In the genomic region with DNA sequence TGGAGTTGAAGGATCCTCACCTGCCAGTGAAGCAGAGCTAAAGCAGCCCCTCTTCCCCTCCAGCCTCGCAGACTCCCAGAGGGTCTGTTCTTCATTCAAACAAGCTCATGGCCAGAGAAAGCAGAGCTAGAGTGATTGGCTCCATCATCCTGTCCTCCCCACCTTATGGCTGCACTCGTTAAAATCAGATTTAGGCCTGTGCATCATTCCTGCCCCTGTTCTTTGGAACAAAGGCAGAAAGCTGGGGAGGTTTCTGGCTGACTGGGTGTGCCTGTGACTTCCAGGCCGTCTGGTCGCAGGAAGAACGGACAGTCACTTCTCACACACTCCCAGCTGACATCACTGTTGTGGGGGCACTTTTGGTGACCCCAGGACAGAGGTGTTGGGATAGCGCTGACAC, we compare ENCODE assay signal across 9 mouse cellular contexts. TPM values are rescaled to one million over a fixed set of nuclear protein-coding genes. Genes with fewer than 3 reads are reported as not detected.
DNase-seq lines count a peak whose midpoint lies in the region; ATAC-seq and TF ChIP-seq lines count a peak whose summit lies in the region.
"Had no signal": no experiment of that assay in that cellular context is flagged by ENCODE, and none has a peak within 500 bp of the region (broad histone marks: within the 10 kb centered on the region; RNA-seq: fewer than 3 reads in every experiment).

No protein-coding gene starts in this region.

- H3K36me3 ChIP-seq in lung, embryonic 14.5 days (ENCODE audit: insufficient read depth) = no peaks in the 10 kb centered on the region; the same call in 1 of the 2 replicates
- peaks cover 38% of the 10 kb centered on the region for H3K36me3 ChIP-seq in forebrain, postnatal 0 days (ENCODE audit: insufficient read depth)
- no peaks in the 10 kb centered on the region for H3K36me3 ChIP-seq in liver, embryonic 15.5 days (replicated peaks)
- H3K36me3 ChIP-seq in stomach, embryonic 14.5 days (ENCODE audit: control insufficient read depth, insufficient read depth, low read length) = no peaks in the 10 kb centered on the region
- H3K36me3 ChIP-seq in heart, embryonic 11.5 days (ENCODE audit: control insufficient read depth, insufficient read depth, low read length) = no peaks in the 10 kb centered on the region
- H3K36me3 ChIP-seq: G1E had no signal

- H3K9ac ChIP-seq in lung, embryonic 14.5 days = no peak overlapping the region; the same call in 1 of the 2 replicates
- peak overlapping the region; percentile 91 for H3K9ac ChIP-seq in forebrain, postnatal 0 days
- 0 out of 2 replicates have a peak overlapping the region, but pooled peaks have one; percentile 8 for H3K9ac ChIP-seq in liver, embryonic 15.5 days
- 0 out of 2 replicates have a peak overlapping the region, but pooled peaks have one; percentile 14 for H3K9ac ChIP-seq in stomach, embryonic 14.5 days (replicated peaks; ENCODE audit: low read depth, low read length)
- no peak overlapping the region for H3K9ac ChIP-seq in heart, embryonic 11.5 days (ENCODE audit: low read depth, low read length)

- H3K27ac ChIP-seq in lung, embryonic 14.5 days (ENCODE audit: low read depth) = peak overlapping the region; percentile 37
- H3K27ac ChIP-seq in forebrain, postnatal 0 days (ENCODE audit: low read depth, low read length) = peak overlapping the region; percentile 99
- peak overlapping the region; percentile 77 for H3K27ac ChIP-seq in liver, embryonic 15.5 days (replicated peaks)
- peak overlapping the region; percentile 72; the same call in 1 of the 2 replicates for H3K27ac ChIP-seq in stomach, embryonic 14.5 days (ENCODE audit: low read length)
- no peak overlapping the region for H3K27ac ChIP-seq in heart, embryonic 11.5 days (ENCODE audit: low read depth, low read length)

- H3K4me1 ChIP-seq in lung, embryonic 14.5 days (ENCODE audit: insufficient read depth) = peaks cover 15% of the 10 kb centered on the region
- H3K4me1 ChIP-seq in lung, adult 2 months (ENCODE audit: control insufficient read depth, insufficient read depth, low read length) = no peaks in the 10 kb centered on the region
- peaks cover 24% of the 10 kb centered on the region for H3K4me1 ChIP-seq in forebrain, postnatal 0 days (ENCODE audit: insufficient read depth)
- H3K4me1 ChIP-seq in liver, embryonic 15.5 days (replicated peaks) = peaks cover 8% of the 10 kb centered on the region; the same call in 1 of the 2 replicates
- H3K4me1 ChIP-seq in stomach, embryonic 14.5 days (ENCODE audit: control insufficient read depth, insufficient read depth, low read length) = peaks cover 28% of the 10 kb centered on the region; the same call in 1 of the 2 replicates
- peaks cover 8% of the 10 kb centered on the region for H3K4me1 ChIP-seq in heart, embryonic 11.5 days (ENCODE audit: control insufficient read depth, insufficient read depth, low read length)

- peak overlapping the region; percentile 91 for H3K4me2 ChIP-seq in lung, embryonic 14.5 days
- H3K4me2 ChIP-seq in forebrain, postnatal 0 days (ENCODE audit: low read depth) = peak overlapping the region; percentile 79
- peak overlapping the region; percentile 49 for H3K4me2 ChIP-seq in liver, embryonic 15.5 days
- H3K4me2 ChIP-seq in stomach, embryonic 14.5 days (replicated peaks; ENCODE audit: low read depth, low read length) = peak overlapping the region; percentile 91
- no peak overlapping the region for H3K4me2 ChIP-seq in heart, embryonic 11.5 days

- DNase-seq in lung, embryonic 14.5 days = no peak
- DNase-seq in lung, adult 2 months = no peak
- peak; percentile 34 for DNase-seq in forebrain, postnatal 0 days
- DNase-seq in layer of hippocampus, postnatal 36 days = no peak
- DNase-seq in thymus, postnatal 14 days = no peak

- no peak for TF ChIP-seq POLR2A in lung, adult 2 months (IDR thresholded peaks at IDR 0.05; ENCODE audit: borderline replicate concordance, extremely low read depth, low read depth, low read length)

- no peak for ATAC-seq in lung, embryonic 14.5 days (ENCODE audit: insufficient read depth)
- ATAC-seq in forebrain, postnatal 0 days = no peak
- no peak for ATAC-seq in liver, embryonic 15.5 days (ENCODE audit: insufficient read depth)
- no peak for ATAC-seq in stomach, embryonic 14.5 days (ENCODE audit: insufficient number of reproducible peaks, insufficient read depth, low FRiP score, low read depth)
- no peak for ATAC-seq in heart, embryonic 11.5 days (replicated peaks; ENCODE audit: insufficient number of reproducible peaks, low FRiP score, low TSS enrichment)

- peaks cover 31% of the 10 kb centered on the region for H3K27me3 ChIP-seq in lung, embryonic 14.5 days (ENCODE audit: insufficient read depth, low read length)
- H3K27me3 ChIP-seq in forebrain, postnatal 0 days (ENCODE audit: insufficient read depth, low read length) = no peaks in the 10 kb centered on the region
- H3K27me3 ChIP-seq in liver, embryonic 15.5 days = peaks cover 64% of the 10 kb centered on the region
- H3K27me3 ChIP-seq in stomach, embryonic 14.5 days (ENCODE audit: control insufficient read depth, insufficient read depth, low read length) = no peaks in the 10 kb centered on the region
- H3K27me3 ChIP-seq in heart, embryonic 11.5 days (ENCODE audit: control insufficient read depth, insufficient read depth, low read length) = peaks cover 55% of the 10 kb centered on the region

- H3K4me3 ChIP-seq in lung, embryonic 14.5 days (ENCODE audit: low read depth, low read length) = peak overlapping the region; percentile 65; the same call in 1 of the 2 replicates
- no peak overlapping the region for H3K4me3 ChIP-seq in lung, adult 2 months (replicated peaks; ENCODE audit: extremely low read depth, low read depth, low read length)
- peak overlapping the region; percentile 83 for H3K4me3 ChIP-seq in forebrain, postnatal 0 days (ENCODE audit: low read depth, low read length)
- H3K4me3 ChIP-seq in liver, embryonic 15.5 days (replicated peaks) = peak overlapping the region; percentile 29
- H3K4me3 ChIP-seq in stomach, embryonic 14.5 days (ENCODE audit: low read depth, low read length) = peak overlapping the region; percentile 59; the same call in 1 of the 2 replicates
- H3K4me3 ChIP-seq in heart, embryonic 11.5 days (ENCODE audit: low read depth, low read length) = no peak overlapping the region

- no peaks in the 10 kb centered on the region for H3K9me3 ChIP-seq in lung, embryonic 14.5 days (ENCODE audit: low read depth, low read length)
- no peaks in the 10 kb centered on the region for H3K9me3 ChIP-seq in forebrain, postnatal 0 days (ENCODE audit: low read length)
- H3K9me3 ChIP-seq in liver, embryonic 15.5 days (replicated peaks) = no peaks in the 10 kb centered on the region
- no peaks in the 10 kb centered on the region for H3K9me3 ChIP-seq in stomach, embryonic 14.5 days (ENCODE audit: control insufficient read depth, low read depth, low read length)
- no peaks in the 10 kb centered on the region for H3K9me3 ChIP-seq in heart, embryonic 11.5 days (replicated peaks; ENCODE audit: control insufficient read depth, low read length)

- no peak for TF ChIP-seq CTCF in lung, embryonic 14.5 days (IDR thresholded peaks at IDR 0.05; ENCODE audit: low read depth)
- no peak for TF ChIP-seq CTCF in lung, adult 2 months (IDR thresholded peaks at IDR 0.05; ENCODE audit: insufficient read depth, low read length)
- TF ChIP-seq CTCF in forebrain, postnatal 0 days (IDR thresholded peaks at IDR 0.05; ENCODE audit: low read depth) = no peak

- 55% methylated on average over 6 of the region's 6 CpGs for WGBS in lung, embryonic 14.5 days
- 79% methylated on average over 6 of the region's 6 CpGs for WGBS in lung, adult 2 months
- 46% methylated on average over 6 of the region's 6 CpGs for WGBS in forebrain, postnatal 0 days
- WGBS in liver, embryonic 15.5 days (ENCODE audit: insufficient replicate concordance) = 57% methylated on average over 6 of the region's 6 CpGs
- WGBS in stomach, embryonic 14.5 days = 64% methylated on average over 6 of the region's 6 CpGs
- 66% methylated on average over 6 of the region's 6 CpGs for WGBS in heart, embryonic 11.5 days (ENCODE audit: insufficient replicate concordance)

RNA-seq across cellular contexts. Expression of a gene that starts 2.8 kb away (rescaled TPM):
- 7.3 and 8.4 TPM in 2 replicates for polyA plus RNA-seq in lung, embryonic 14.5 days (2014; fragmentation: Nextera tagmentation; extraction: Ambion mirVana)
- 11.0 and 14.2 TPM in 2 replicates for polyA plus RNA-seq in lung, adult 2 months (2012; rRNA removed)
- 69.5 and 81.7 TPM in 2 replicates for total RNA-seq in forebrain, postnatal 0 days (2014; rRNA removed)
- polyA plus RNA-seq in forebrain, postnatal 0 days (2015; fragmentation: Nextera tagmentation; extraction: Ambion mirVana) = 47.9 and 50.0 TPM in 2 replicates
- polyA plus RNA-seq in liver, embryonic 15.5 days (2015; fragmentation: Nextera tagmentation; extraction: Ambion mirVana) = 11.1 and 14.3 TPM in 2 replicates
- polyA plus RNA-seq in stomach, embryonic 14.5 days (2014; fragmentation: Nextera tagmentation; extraction: Ambion mirVana) = 8.9 and 10.6 TPM in 2 replicates
- total RNA-seq in layer of hippocampus, postnatal 36 days (2021) = 10 to 100 TPM; 29.1 to 30.3 TPM
- 3.0 and 3.7 TPM in 2 replicates for polyA plus RNA-seq in heart, embryonic 11.5 days (2014; fragmentation: Nextera tagmentation; extraction: Ambion mirVana)
- polyA plus RNA-seq: G1E had no signal

Comparison
In these comparisons a context has a peak if more than half of its experiments do, and no peak if none do; other contexts are left out.
1. H3K4me3 ChIP-seq: peak in lung, embryonic 14.5 days (single experiment), forebrain, postnatal 0 days (single experiment), liver, embryonic 15.5 days (single experiment) and stomach, embryonic 14.5 days (single experiment); none in lung, adult 2 months (single experiment) and heart, embryonic 11.5 days (single experiment).
2. H3K9ac ChIP-seq: peak in forebrain, postnatal 0 days (single experiment), liver, embryonic 15.5 days (single experiment) and stomach, embryonic 14.5 days (single experiment); none in lung, embryonic 14.5 days (single experiment) and heart, embryonic 11.5 days (single experiment).